Mouse (Mus musculus): ENCODE data around the gene Dnajc6. TPM values are rescaled to one million over a fixed set of nuclear protein-coding genes. Genes with fewer than 3 reads are reported as not detected.

Gene Dnajc6
- polyA plus RNA-seq (2017; shearing (Covaris generic)) = under 1 TPM; 0.19 to 0.29 TPM

DNA sequence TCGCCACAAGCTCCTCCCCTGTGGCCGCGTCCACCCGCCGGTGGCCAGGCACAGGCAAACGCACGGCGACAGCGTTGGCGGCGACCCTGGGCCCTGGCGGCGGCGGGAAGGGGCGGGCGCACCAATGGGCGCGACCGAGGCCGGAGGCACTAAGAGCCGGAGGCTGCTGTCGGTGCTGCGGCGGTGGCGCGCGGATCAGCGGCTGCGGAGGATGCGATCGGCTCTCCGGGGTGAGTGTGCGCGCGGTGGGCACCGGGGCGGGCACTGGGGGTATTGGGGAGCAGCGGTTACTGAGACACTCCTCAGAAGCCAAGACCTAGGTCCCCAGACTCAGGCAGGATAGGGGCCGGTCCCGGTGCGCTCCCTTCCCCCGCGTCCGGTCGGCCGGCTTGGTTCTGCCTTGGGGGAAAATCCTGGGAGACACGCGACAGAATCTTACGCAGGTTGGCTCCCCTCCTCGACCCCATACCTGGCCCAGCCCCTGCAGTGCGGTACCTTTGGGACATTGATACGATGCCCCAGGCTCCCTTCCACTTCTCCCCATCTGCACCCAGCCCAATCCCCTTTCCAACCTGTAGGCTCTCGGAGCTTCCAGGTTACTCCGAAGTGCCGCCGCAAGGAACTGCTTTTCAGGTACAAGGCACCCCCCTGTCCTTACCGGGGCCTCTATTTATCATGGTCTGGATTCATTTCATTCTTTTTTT lies at the start of gene Dnajc6:
Gene Dnajc6 (plus strand): TSS at position 115 of the 704 bp plus-strand sequence.

DNA sequence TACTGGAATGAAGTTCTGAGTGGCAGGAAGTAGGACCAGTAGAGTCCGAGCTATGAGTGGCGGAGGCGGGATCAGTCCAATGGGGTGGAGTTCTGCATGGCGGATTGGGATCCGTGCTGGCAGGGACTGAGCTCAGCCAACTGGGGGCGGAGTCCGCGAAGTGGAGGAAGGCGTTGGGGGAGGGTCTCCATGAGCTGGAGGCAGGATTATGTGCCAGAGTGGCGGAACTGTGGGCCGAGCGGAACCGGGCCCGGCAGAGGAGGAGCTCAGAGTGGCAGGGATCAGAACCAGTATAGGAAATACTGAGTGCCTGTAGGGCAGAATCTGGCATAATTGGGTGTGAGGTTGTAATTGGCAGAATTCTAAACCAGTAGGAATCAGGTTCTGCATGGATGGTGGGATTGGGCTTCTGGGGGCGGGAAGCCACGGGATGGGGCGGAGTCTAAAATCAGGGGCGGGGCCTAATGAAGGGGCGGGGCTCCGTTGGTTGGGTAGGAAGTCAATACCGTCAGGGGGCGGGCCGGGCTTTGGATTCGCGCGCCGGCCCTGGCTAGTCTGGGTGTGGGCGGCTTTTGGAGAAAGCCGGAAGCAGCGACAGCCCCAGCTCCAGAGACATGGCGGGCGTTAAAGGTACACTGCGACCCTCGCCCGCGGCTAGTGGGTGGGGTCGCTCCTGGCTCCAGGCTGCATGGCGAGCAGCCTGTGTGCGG lies 150.9 kb downstream of the Dnajc6 start, which contains the start of gene Leprot:
Gene Leprot (plus strand): TSS at position 523 of the 710 bp plus-strand sequence.

Other genes starting within 250 kb of the Dnajc6 start
- 100 to 1,000 TPM; 450 to 508 TPM for gene Jak1, start 231.4 kb upstream of the Dnajc6 start, polyA plus RNA-seq (2017; shearing (Covaris generic))
- under 1 TPM; 0.24 to 0.33 TPM for gene Ak4, start 77.4 kb upstream of the Dnajc6 start, polyA plus RNA-seq (2017; shearing (Covaris generic))
- gene Leprot, start 151.1 kb downstream of the Dnajc6 start, polyA plus RNA-seq (2017; shearing (Covaris generic)) = 100 to 1,000 TPM in 1 of 2 experiments, 10 to 100 TPM in 1; 84.8 to 110 TPM
- gene Lepr, start 220.8 kb downstream of the Dnajc6 start, polyA plus RNA-seq (2017; shearing (Covaris generic)) = 1 to 10 TPM in 1 of 2 experiments, under 1 TPM in 1; 0.14 to 1.0 TPM